Mouse (Mus musculus): ENCODE measurements around the gene Tsc1.
A peak's percentile ranks its signal among the peaks of the same experiment; 100 is the strongest.

Gene Tsc1

DNA sequence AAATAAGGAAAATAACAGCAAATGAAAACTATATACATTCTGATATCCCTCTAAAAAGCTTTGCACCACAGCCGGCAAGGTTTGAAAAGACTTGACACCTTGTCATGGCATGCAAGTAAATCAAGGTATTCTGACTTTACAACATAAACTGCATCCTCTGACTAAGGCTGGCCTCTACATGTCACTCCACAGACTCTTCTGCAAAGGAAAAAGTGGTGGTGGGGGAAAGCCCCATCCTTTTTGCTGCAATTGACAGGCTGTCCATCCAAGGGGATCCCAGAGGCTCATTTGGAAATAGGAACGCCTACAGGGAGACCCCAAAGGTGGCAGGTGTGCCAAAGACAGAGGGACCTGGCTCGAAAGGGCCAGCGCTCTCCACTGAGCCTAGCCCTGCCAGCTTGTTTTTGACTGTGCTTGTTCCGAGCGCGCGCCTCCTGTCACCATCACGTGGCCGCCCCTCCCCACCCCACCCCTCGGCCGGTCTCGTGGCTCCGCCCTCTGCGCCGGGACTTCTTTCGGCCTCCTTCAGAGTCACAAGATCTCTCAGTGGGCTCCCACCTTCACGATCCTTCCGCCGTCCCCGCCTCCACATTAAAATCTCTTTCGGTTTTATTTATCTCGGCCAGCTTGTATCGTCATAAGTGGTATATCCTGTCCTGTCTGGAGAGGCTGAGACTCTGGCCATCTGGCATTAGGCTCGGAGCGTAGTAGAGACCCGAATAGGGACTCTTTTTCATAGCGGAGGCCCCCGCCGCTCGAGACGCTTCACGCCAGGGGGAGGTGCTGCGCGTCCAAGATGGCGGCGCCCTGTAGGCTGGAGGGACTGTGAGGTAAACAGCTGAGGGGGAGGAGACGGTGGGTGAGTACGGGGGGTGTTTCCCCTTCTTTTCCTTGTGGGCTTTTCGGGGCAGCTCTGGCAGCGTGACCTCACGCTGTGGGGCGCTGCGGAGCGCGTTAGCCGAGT, at the start of gene Tsc1:
TSS of gene Tsc1 (plus strand) at position 768 of the 964 bp plus-strand sequence.
- peak; percentile 96 for DNase-seq (ENCODE audit: low read depth, low spot score)

DNA sequence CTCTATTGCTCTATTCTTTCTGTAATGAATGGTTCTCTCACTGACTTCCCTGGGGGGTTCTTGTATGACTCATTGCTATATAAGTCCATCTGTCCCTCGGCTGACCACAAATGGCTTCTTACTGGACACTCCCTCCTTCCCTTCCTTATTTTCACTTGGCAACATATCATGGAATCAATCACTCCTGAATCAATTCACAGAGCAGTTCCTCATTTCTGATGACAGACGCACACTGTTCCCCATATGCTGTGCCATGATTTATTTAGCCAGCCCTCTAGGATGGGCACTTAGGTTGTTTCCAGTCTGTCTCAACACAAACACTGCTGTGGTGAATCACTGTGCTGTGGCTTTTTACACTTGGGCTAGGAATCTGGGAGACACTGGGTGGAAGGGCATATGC, 49.5 kb upstream of the Tsc1 start:
- DNase-seq (ENCODE audit: low read depth, low spot score), result no peak

GRCm38 (mm10) chr2:28592809-28593208, 48.2 kb upstream of the Tsc1 start:
- DNase-seq (ENCODE audit: low read depth, low spot score), result peak; percentile 75

DNA sequence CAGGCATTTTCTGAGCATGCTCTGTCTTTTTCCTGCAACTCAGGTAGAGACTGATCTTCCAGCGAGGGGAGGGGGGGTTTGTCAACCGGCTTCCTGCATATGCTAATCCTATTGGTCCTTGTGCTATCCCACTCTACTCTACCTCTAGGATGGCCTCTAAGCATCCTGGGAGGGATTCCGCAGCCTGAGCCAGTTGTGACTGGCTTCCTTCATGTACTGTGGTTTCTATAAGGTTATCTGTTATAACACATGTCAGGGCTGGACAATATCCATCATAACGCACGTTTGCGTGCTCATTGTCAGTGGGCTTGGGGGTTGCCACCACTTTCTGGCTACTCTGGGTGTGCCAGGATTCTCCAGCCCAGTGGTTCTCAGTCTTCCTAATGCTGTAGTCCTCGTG, 45.0 kb upstream of the Tsc1 start:
- DNase-seq (ENCODE audit: low read depth, low spot score), result no peak

- DNase-seq (ENCODE audit: low read depth, low spot score), result peak; percentile 75
Observed at GRCm38 (mm10) chr2:28596998-28597397, 44.0 kb upstream of the Tsc1 start.

DNA sequence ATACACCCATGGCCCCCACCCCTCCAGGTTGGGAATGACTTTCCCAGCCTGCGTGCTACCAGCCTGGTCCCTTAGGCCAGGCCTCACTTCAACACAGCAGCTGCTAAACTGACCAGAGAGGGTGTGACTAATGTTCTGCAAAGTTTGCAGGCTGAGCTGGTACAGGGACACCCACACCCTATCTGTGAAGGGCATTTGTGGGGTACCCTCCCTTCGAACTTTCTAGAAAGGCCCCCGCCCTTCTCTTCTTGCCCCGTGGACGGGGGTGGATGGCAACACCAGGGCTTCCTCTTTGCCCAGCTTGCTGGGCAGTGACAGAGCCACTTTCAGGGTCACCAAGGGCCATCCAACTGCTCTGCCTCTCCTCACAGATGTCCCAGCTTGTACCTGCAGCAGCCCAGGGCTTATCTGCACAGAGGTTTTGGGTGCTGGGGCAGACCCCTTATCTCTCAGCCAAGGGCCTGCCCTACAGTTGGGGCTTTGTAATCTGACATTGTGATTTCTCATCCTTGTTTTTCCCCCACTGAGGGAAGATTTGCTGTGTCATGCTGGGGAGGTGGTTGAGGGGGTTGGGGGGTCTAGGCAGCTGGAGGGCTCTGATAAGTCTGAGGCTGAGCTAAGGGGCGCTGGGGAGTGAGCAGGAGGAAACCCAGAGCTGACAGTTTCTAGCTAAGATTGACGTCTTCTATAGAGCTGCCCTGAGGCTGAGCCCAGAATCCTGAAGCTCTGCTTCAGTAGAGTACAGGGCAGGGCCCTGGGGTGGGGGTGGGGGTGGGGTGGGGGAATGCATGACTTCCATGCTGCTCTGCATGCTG, 43.1 kb upstream of the Tsc1 start:
- no peak for DNase-seq (ENCODE audit: low read depth, low spot score)

- no peak for DNase-seq (ENCODE audit: low read depth, low spot score)
Observed at GRCm38 (mm10) chr2:28598692-28599568, 42.1 kb upstream of the Tsc1 start.

GRCm38 (mm10) chr2:28599569-28599900, 41.5 kb upstream of the Tsc1 start:
- DNase-seq (ENCODE audit: low read depth, low spot score), result no peak

- DNase-seq (ENCODE audit: low read depth, low spot score), result peak; percentile 86
Observed at GRCm38 (mm10) chr2:28601720-28602590, 39.1 kb upstream of the Tsc1 start.

- no peak for DNase-seq (ENCODE audit: low read depth, low spot score)
Observed at GRCm38 (mm10) chr2:28603542-28603941, 37.5 kb upstream of the Tsc1 start.

DNA sequence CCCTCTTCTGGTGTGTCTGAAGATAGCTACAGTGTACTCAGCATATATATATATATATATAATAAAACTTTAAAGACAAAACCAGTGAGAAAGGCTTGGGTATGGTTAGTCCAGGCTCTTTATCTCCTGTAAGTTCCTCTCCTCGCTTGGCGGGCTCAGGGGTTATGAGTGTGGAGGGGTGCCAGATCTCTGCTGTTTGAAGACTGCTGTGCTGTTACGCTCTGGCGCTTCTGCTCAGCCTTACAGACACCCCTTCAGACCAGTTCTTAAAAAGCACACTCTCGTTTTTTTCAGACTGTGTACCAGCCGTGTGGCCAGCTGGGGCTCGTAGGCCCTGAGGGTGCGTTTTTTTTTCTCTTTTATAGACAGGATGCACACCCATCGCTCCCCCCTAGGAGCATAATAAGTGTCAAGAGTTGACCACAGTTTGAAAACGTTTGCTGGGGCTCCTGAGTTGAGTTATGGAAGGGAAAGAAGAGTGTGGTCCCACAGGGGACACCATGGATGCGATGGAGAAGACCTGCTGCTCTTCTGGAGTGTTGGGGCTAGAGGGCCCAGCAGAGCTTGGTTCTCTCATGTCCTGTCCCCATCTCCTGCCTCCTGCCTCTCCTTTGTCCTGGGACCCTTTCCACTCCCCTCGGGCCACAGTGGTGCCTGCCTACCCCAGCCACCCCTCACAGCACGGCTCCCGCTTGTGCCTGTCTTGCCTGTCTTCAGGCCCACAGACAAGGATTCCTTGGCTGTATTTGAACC, 35.1 kb upstream of the Tsc1 start:
- DNase-seq (ENCODE audit: low read depth, low spot score), result no peak

DNA sequence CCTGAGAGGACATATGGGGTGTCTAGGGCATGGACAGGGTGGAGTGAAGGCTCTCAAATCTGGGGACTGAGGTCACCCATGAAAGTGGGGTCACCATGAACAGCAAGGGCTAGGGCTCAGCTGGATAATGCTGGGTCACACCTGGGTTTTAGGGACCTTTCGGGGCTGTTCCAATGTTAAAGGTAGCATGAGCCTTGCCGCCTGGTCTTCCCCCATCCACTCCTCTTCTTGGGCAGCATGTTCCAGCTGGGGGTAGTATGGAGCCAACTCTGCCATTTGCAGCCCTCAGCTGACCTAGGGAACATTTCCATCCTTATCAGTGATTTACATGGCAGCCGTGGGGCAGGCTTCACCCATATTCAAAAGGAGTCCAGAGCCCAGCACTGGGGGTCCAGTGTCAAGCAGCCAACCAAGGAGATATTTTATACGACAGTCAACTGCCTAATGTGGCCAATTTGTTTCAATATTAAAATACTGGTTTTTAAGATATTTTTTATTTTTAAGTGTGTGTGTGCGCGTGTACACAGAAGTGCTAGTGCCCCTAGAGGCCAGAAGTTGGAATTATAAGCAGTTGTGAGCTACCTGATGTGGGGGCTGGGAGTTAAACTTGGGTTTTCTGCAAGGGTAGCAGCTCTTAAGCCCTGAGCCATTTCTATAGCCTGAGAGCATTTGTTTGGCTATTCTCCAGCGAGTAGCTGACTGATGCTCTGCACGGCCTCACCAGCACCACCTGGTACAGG, 34.3 kb upstream of the Tsc1 start:
- no peak for DNase-seq (ENCODE audit: low read depth, low spot score)

DNA sequence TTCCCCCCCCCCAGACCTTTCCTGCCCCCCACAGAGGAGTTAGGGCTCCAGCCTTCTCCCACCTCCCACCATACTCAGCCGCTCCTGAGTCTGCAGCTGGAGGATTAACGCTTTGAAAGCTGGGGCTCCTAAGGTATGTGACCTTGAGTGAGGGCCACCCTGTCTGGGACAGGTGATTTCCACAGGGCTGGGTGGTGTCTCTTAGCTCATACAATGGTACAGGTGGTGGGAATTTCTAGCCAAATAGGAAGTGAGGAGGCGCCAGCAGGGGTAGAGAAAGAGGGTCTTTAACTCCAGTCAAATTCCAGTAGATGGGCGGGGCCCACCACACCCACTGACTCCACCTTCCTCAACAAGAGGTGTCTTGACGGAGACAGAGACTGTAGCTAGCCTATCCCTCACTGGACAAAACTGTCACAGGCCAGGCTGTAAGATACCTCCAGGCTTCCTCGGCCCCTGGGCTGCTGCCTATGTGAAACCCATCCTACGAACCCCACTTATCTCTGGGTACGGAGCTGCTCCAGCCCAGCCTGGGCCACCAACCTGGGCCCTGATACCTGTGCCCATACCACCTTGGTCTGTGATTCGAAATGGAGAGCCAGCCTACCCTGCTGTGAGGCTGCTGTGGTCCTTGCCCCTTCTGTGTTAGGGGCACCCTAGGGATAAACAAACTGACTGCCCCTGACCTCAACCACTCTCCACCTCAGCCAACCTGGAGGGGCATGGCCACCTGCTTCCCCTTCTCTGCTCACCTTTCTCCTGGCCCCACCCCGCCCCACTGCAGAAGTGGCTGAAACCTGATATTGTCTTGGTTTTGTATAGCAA, 33.5 kb upstream of the Tsc1 start:
- no peak for DNase-seq (ENCODE audit: low read depth, low spot score)

- no peak for DNase-seq (ENCODE audit: low read depth, low spot score)
Observed at GRCm38 (mm10) chr2:28609851-28610250, 31.2 kb upstream of the Tsc1 start.

DNA sequence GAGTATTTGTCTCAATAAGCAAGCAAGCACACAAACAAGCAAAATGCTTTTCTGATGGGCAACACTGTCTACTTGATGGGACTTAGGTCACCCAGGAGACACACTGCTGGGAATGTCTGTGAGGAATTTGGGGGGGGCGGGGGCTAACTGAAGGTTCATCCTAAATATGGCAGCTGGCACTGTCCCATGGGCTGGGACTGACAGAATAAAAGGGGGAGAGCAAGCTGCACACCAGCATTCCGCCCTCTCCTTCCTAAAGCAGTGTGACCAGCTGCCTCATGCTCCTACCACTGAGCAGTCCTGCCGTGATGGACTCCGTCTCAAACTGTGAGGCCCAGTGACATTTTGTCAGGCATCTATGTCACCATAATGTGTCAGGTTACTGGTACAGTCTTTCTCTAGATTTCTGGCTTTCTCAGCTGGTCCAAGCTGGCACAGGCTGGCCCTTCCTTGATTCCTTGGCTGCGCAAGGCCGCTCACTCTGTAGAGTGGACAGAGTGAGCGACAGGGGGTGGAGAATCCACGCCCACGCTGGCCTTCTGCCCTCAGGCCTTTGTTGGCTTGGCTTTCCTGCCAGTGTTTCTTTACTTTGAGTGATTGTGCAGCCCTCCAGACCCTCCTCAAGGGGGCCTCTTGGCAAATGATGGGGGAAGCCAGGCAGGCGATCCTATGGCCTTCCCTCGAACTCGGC, 30.2 kb upstream of the Tsc1 start:
- DNase-seq (ENCODE audit: low read depth, low spot score), result no peak

DNA sequence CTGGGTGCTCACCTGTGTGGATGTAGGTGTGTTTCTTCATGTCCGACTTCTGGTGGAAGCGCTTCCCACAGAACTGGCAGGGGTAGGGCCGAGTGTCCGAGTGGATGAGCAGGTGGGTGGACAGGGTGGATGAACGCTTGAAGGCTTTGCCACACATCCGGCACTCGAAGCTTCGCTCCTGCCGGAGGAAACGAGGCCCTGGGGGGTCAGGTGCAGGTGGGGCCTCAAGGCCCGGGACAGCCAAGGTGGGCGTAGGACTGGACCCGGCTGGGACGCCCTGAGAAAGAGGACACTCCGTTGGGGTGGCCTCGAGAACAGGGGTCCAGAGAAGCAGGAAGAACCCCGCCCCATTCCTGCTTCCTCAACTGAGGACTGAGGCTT, 29.6 kb upstream of the Tsc1 start:
- no peak for DNase-seq (ENCODE audit: low read depth, low spot score)

DNA sequence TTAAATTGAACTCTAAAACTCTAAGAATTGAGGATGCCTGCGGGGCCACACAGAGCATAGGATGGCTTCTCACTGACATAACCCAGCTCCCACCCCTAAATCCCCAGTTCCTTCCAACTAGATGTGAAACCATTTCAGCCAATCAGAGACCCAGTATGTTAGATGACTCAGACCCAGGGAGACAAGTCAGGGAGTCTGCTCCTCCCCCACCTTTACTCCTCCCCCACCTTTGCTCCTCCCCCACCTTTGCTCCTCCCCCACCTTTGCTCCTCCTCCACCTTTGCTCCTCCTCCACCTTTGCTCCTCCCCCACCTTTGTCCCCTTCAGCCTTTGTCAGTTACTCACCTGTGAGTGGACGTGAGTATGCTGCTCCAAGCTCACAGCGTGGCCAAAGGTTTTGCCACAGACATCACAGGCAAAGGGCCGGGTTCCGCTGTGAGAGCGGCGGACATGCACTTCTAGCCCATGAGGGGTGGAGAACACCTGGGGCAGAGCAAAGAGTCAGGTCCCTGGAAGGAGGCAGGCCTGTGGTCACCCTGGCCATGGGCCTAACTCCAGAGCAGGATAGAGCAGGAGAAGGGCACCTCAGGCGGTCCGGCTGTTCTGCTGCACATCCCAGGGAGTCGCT, 28.5 kb upstream of the Tsc1 start:
- no peak for DNase-seq (ENCODE audit: low read depth, low spot score)
